Comparison of ENCODE assay signal across 15 mouse cellular contexts in genomic region chr8:56706377-56706776, GRCm38 (mm10).
DNase-seq lines count a peak whose midpoint lies in the region; ATAC-seq and TF ChIP-seq lines count a peak whose summit lies in the region.
"Had no signal": no experiment of that assay in that cellular context is flagged by ENCODE, and none has a peak within 500 bp of the region (broad histone marks: within the 10 kb centered on the region; RNA-seq: fewer than 3 reads in every experiment).

No protein-coding gene starts in this region.

- no peaks in the 10 kb centered on the region for H3K9me3 ChIP-seq in forebrain, embryonic 10.5 days
- no peaks in the 10 kb centered on the region for H3K9me3 ChIP-seq in hindbrain, postnatal 0 days (ENCODE audit: low read length)
- no peaks in the 10 kb centered on the region for H3K9me3 ChIP-seq in midbrain, embryonic 15.5 days
- H3K9me3 ChIP-seq: heart, embryonic 10.5 days had no signal

- peaks cover 16% of the 10 kb centered on the region for H3K4me1 ChIP-seq in forebrain, embryonic 10.5 days
- no peaks in the 10 kb centered on the region for H3K4me1 ChIP-seq in hindbrain, postnatal 0 days (ENCODE audit: insufficient read depth, low read length)
- H3K4me1 ChIP-seq in midbrain, embryonic 15.5 days, result peaks cover 12% of the 10 kb centered on the region
- H3K4me1 ChIP-seq: heart, embryonic 10.5 days had no signal

- no peak for TF ChIP-seq CTCF in layer of hippocampus, adult 2 months (conservative IDR thresholded peaks at IDR 0.05)
- TF ChIP-seq CTCF in hindbrain, postnatal 0 days (IDR thresholded peaks at IDR 0.05; ENCODE audit: low read depth), result no peak

- no peak for ATAC-seq in hindbrain, postnatal 0 days
- ATAC-seq in midbrain, embryonic 15.5 days (replicated peaks), result 0 out of 2 replicates have a peak, but pooled peaks have one; percentile 41

- no peaks in the 10 kb centered on the region for H3K36me3 ChIP-seq in forebrain, embryonic 10.5 days (replicated peaks)
- no peaks in the 10 kb centered on the region for H3K36me3 ChIP-seq in hindbrain, postnatal 0 days (ENCODE audit: insufficient read depth, low read length)
- H3K36me3 ChIP-seq in midbrain, embryonic 15.5 days (replicated peaks), result no peaks in the 10 kb centered on the region
- H3K36me3 ChIP-seq: heart, embryonic 10.5 days had no signal

- no peak overlapping the region for H3K9ac ChIP-seq in hindbrain, postnatal 0 days (replicated peaks; ENCODE audit: low read length)
- H3K9ac ChIP-seq in midbrain, embryonic 15.5 days, result no peak overlapping the region

- H3K4me3 ChIP-seq in layer of hippocampus, adult 2 months, result peak overlapping the region; percentile 38
- peak overlapping the region; percentile 27; the same call in 1 of the 2 replicates for H3K4me3 ChIP-seq in forebrain, embryonic 10.5 days
- H3K4me3 ChIP-seq in hindbrain, postnatal 0 days (ENCODE audit: low read length), result no peak overlapping the region
- H3K4me3 ChIP-seq in midbrain, embryonic 15.5 days, result no peak overlapping the region; the same call in 1 of the 2 replicates
- H3K4me3 ChIP-seq: heart, embryonic 10.5 days had no signal

- DNase-seq in layer of hippocampus, adult 2 months (ENCODE audit: low spot score in 2 of 2), result no peak
- DNase-seq in layer of hippocampus, postnatal 14 days (ENCODE audit: low spot score in 2 of 2), result no peak
- DNase-seq in forebrain, embryonic 10.5 days (ENCODE audit: extremely low spot score, low spot score), result no peak
- no peak for DNase-seq in hindbrain, postnatal 0 days (ENCODE audit: low spot score)
- DNase-seq in Muller cell, postnatal 12 days (ENCODE audit: inconsistent ontology term), result no peak
- no peak for DNase-seq in embryo, embryonic 10.5 days (ENCODE audit: low spot score)
- DNase-seq in thymus, postnatal 4 days, result no peak
- DNase-seq: cerebellum, adult 8-10 months; heart, postnatal 36 days; kidney, adult 8-10 months; lung, postnatal 14 days; right cerebral cortex, postnatal 25 days; thymus, postnatal 36 days had no signal

- peak overlapping the region; percentile 51 for H3K4me2 ChIP-seq in hindbrain, postnatal 0 days (ENCODE audit: low read depth, low read length)
- peak overlapping the region; percentile 38 for H3K4me2 ChIP-seq in midbrain, embryonic 15.5 days

- H3K27ac ChIP-seq in layer of hippocampus, adult 2 months, result no peak overlapping the region
- no peak overlapping the region for H3K27ac ChIP-seq in forebrain, embryonic 10.5 days
- no peak overlapping the region for H3K27ac ChIP-seq in hindbrain, postnatal 0 days
- no peak overlapping the region for H3K27ac ChIP-seq in midbrain, embryonic 15.5 days
- H3K27ac ChIP-seq: heart, embryonic 10.5 days had no signal

- WGBS in forebrain, embryonic 10.5 days, result 42% methylated on average over 10 of the region's 10 CpGs
- 34% methylated on average over 10 of the region's 10 CpGs for WGBS in hindbrain, postnatal 0 days
- WGBS in midbrain, embryonic 15.5 days, result 17% methylated on average over 10 of the region's 10 CpGs

- H3K27me3 ChIP-seq in forebrain, embryonic 10.5 days (ENCODE audit: poor library complexity, severe bottlenecking), result no peaks in the 10 kb centered on the region
- no peaks in the 10 kb centered on the region for H3K27me3 ChIP-seq in hindbrain, postnatal 0 days (ENCODE audit: insufficient read depth, low read length)
- no peaks in the 10 kb centered on the region for H3K27me3 ChIP-seq in midbrain, embryonic 15.5 days (replicated peaks)

Comparison
In these comparisons a context has a peak if more than half of its experiments do, and no peak if none do; other contexts are left out.
1. H3K4me3 ChIP-seq: peak in layer of hippocampus, adult 2 months (single experiment) and forebrain, embryonic 10.5 days (single experiment); none in hindbrain, postnatal 0 days (single experiment) and midbrain, embryonic 15.5 days (single experiment).